Mouse (Mus musculus): ENCODE data around the gene Zfp961. TPM values are rescaled to one million over a fixed set of nuclear protein-coding genes. Genes with fewer than 3 reads are reported as not detected.
"Not testable (repeated sequence)": the region's sequence is repeated elsewhere in the genome, so short reads cannot be mapped to it uniquely, and the experiment has no call there.

The Zfp961 gene
- total and polyA plus RNA-seq, 3 experiments = 4.4 to 8.0 (median 5.5) TPM

DNA sequence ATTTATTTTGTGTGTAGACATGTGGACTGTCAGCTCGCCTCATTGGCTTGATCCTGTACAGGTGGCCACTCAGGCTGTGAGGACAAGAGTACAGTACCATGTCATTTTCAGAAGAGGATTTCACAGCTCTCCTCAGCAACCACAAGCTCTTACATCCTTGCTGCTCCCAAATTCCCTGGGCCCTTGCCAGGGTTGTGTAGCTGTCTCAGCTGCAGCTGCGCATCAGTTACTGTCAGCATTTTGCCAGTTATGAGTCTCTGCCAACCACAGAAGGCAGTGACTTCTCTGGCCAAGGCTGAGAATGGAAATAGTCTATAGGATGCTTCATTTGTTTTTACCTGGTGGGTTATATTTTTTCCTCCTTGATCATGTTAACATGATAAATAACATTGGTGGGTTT, 67.3 kb downstream of the Zfp961 start:
- TF ChIP-seq EP300 (IDR thresholded peaks at IDR 0.05; ENCODE audit: insufficient read depth, low read depth, low read length) (no peak), CTCF (IDR thresholded peaks at IDR 0.05) (no peak), POLR2A (IDR thresholded peaks at IDR 0.05; ENCODE audit: insufficient read depth, low read depth, low read length) (no peak)
- WGBS = 71% methylated on average over 2 of the region's 2 CpGs
- Histone ChIP-seq H3K79me2 (replicated peaks; ENCODE audit: control insufficient read depth, insufficient read depth, low read length) (no peaks in the 10 kb centered on the region), H3K9ac (ENCODE audit: low read depth, low read length) (no peak overlapping the region), H3K4me3 (no peak overlapping the region), H3K27me3 (ENCODE audit: control insufficient read depth, insufficient read depth, low read length) (no peaks in the 10 kb centered on the region), H3K4me1 (ENCODE audit: control insufficient read depth, insufficient read depth, low read length) (no peaks in the 10 kb centered on the region), H3K36me3 (ENCODE audit: control insufficient read depth, insufficient read depth, low read length) (no peaks in the 10 kb centered on the region), H3K27ac (no peak overlapping the region)
- peak; percentile 38 to 66 for DNase-seq
- intact Hi-C loops (cut with DNase I) = no loop called here

DNA sequence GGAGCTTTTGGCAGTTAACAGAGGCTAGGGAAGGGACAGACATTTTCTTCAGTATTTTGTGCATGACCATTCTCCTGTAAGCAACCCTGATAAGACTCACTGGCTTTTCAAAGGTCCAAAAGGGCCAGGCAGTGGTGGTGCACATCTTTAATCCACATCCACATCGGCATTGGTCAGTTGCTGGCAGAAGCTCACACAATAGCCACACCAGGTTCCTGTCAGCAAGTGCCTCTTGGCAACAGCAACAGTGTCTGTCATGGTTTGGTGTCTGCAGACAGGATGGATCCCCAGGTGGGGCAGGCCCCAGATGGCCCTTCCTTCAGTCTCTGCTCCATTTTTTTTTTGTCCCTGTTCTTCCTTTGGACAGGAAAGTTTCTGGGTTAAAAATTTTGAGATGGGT, 68.2 kb downstream of the Zfp961 start:
- H3K79me2 ChIP-seq (replicated peaks; ENCODE audit: control insufficient read depth, insufficient read depth, low read length); H3K4me1 ChIP-seq (ENCODE audit: control insufficient read depth, insufficient read depth, low read length); H3K27me3 ChIP-seq (ENCODE audit: control insufficient read depth, insufficient read depth, low read length); H3K27ac ChIP-seq; H3K36me3 ChIP-seq (ENCODE audit: control insufficient read depth, insufficient read depth, low read length); DNase-seq; intact Hi-C loops (cut with DNase I); H3K9ac ChIP-seq (ENCODE audit: low read depth, low read length); H3K4me3 ChIP-seq: not testable (repeated sequence)
- WGBS = 58% methylated on average over 1 of the region's 1 CpGs

DNA sequence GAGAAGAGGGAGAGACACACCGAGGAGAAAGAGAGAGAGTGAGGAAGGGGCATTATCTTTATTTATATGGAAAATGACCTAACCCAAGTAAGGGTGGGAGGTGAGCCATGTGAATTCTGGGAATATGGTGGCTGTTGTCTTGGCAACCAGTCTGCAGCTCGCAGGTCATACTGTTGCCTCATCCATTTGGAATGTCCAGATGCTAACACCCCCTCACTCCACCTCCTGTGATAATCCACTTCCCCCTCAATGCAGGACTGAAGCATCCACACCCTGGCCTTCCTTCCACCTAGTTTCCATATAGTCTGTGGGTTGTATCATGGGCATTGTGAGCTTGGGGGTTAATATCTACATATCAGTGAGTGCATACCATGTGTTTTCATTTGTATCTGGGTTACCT, 69.0 kb downstream of the Zfp961 start:
- WGBS = 39% methylated on average over 2 of the region's 2 CpGs

DNA sequence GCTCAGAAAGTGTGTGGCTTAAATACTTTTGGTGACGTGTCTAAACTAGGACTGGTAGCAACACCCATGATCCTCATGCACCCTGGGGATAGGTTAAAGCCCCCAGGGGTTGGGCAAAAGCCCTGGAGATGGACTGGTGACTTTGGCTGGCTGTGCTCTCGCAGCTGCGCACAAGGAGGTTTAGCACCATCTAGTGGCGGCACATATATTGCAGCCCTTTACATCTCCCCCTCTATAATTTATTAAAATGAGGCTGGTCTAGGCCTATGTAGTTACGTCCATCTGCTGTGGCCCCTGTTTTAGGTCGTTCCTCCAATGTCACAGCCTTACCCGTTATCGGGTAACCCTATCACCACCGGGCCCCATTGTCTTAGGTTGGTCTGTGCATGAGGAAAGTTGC, 74.0 kb downstream of the Zfp961 start:
- TF ChIP-seq CTCF (IDR thresholded peaks at IDR 0.05) = peak; percentile 36
- H3K27me3 ChIP-seq (ENCODE audit: control insufficient read depth, insufficient read depth, low read length); H3K27ac ChIP-seq; H3K4me3 ChIP-seq; H3K9ac ChIP-seq (ENCODE audit: low read depth, low read length); H3K79me2 ChIP-seq (replicated peaks; ENCODE audit: control insufficient read depth, insufficient read depth, low read length); H3K4me1 ChIP-seq (ENCODE audit: control insufficient read depth, insufficient read depth, low read length); H3K36me3 ChIP-seq (ENCODE audit: control insufficient read depth, insufficient read depth, low read length); intact Hi-C loops (cut with DNase I): not testable (repeated sequence)
- peak; percentile 43 to 54 for DNase-seq
- 5% methylated on average over 4 of the region's 9 CpGs for WGBS

More for the DNA sequence above, 69.0 kb downstream of the Zfp961 start:
- Histone ChIP-seq H3K27ac (no peak overlapping the region), H3K4me3 (no peak overlapping the region), H3K9ac (ENCODE audit: low read depth, low read length) (no peak overlapping the region), H3K36me3 (ENCODE audit: control insufficient read depth, insufficient read depth, low read length) (no peaks in the 10 kb centered on the region), H3K79me2 (replicated peaks; ENCODE audit: control insufficient read depth, insufficient read depth, low read length) (no peaks in the 10 kb centered on the region), H3K27me3 (ENCODE audit: control insufficient read depth, insufficient read depth, low read length) (no peaks in the 10 kb centered on the region), H3K4me1 (ENCODE audit: control insufficient read depth, insufficient read depth, low read length) (no peaks in the 10 kb centered on the region)
- intact Hi-C loops (cut with DNase I) = no loop called here
- TF ChIP-seq EP300 (IDR thresholded peaks at IDR 0.05; ENCODE audit: insufficient read depth, low read depth, low read length) (no peak), POLR2A (IDR thresholded peaks at IDR 0.05; ENCODE audit: insufficient read depth, low read depth, low read length) (no peak), CTCF (IDR thresholded peaks at IDR 0.05) (no peak)
- DNase-seq = no peak

DNA sequence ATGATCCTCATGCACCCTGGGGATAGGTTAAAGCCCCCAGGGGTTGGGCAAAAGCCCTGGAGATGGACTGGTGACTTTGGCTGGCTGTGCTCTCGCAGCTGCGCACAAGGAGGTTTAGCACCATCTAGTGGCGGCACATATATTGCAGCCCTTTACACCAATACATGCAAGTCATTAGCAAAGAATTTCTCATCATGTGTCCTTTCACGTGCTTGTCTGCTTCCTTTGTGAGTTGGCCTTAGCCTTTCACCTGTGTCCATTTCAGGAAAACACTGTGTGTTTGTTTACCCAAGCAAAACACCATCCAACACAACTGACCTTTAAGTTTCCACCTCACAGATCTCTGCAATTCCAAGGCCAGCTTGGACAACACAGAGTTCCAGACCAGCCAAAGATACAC, 82.1 kb downstream of the Zfp961 start:
- H3K4me3 ChIP-seq; H3K36me3 ChIP-seq (ENCODE audit: control insufficient read depth, insufficient read depth, low read length); H3K9ac ChIP-seq (ENCODE audit: low read depth, low read length); H3K27me3 ChIP-seq (ENCODE audit: control insufficient read depth, insufficient read depth, low read length); H3K4me1 ChIP-seq (ENCODE audit: control insufficient read depth, insufficient read depth, low read length); H3K27ac ChIP-seq; intact Hi-C loops (cut with DNase I); H3K79me2 ChIP-seq (replicated peaks; ENCODE audit: control insufficient read depth, insufficient read depth, low read length): not testable (repeated sequence)
- WGBS = 18% methylated on average over 4 of the region's 4 CpGs
- peak; percentile 56 for TF ChIP-seq CTCF (IDR thresholded peaks at IDR 0.05)
- DNase-seq = peak; percentile 40 to 62

DNA sequence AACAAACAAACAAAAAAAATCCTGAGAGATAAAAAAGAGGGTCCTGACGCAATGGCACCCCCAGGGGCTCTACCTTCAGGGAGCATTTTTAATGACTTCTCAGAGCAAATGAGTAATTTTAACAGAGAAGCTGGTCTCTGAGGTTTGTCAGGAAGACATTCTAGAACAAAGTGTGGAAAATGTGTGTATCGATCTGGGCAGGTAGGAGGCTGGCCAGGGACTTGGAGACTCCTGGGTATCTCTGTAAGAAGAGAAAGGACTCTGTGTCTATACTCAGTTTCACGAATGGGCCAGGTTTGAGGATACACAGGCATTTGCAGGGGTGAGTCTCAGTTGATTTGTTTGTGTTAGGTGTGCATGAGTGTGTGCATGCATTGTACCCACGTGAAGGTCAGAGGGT, 90.1 kb downstream of the Zfp961 start, which contains the start of gene Olfr372:
Olfr372 (plus strand) TSS at position 301 of the 400 bp plus-strand sequence.
- 64% methylated on average over 4 of the region's 4 CpGs for WGBS
- H3K4me3 ChIP-seq; H3K27ac ChIP-seq; H3K27me3 ChIP-seq (ENCODE audit: control insufficient read depth, insufficient read depth, low read length); H3K4me1 ChIP-seq (ENCODE audit: control insufficient read depth, insufficient read depth, low read length); H3K79me2 ChIP-seq (replicated peaks; ENCODE audit: control insufficient read depth, insufficient read depth, low read length); H3K36me3 ChIP-seq (ENCODE audit: control insufficient read depth, insufficient read depth, low read length); DNase-seq; intact Hi-C loops (cut with DNase I); H3K9ac ChIP-seq (ENCODE audit: low read depth, low read length): not testable (repeated sequence)

DNA sequence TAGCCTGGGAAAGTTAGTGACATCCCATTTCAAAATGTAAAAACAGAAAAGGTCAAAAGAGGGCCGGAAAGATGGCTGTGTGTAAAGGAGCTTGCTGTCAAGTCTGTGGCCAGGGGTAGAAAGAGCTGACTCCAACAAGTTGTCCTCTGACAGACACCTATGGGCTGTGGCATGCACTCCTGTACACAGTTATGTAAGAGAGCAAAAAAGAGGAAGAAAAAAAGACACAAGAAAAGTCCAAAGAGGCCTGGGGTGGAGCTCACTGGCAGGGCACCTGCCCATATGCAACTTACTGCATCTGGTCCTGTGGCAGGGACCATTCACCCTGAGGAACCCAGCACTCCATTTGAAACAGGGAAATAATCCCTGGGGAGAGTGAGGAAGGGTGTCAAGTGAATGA, 91.7 kb downstream of the Zfp961 start:
- H3K27me3 ChIP-seq (ENCODE audit: control insufficient read depth, insufficient read depth, low read length) = no peaks in the 10 kb centered on the region
- H3K9ac ChIP-seq (ENCODE audit: low read depth, low read length) = no peak overlapping the region
- no peaks in the 10 kb centered on the region for H3K79me2 ChIP-seq (replicated peaks; ENCODE audit: control insufficient read depth, insufficient read depth, low read length)
- TF ChIP-seq POLR2A (IDR thresholded peaks at IDR 0.05; ENCODE audit: insufficient read depth, low read depth, low read length) (no peak), EP300 (IDR thresholded peaks at IDR 0.05; ENCODE audit: insufficient read depth, low read depth, low read length) (no peak), CTCF (IDR thresholded peaks at IDR 0.05) (no peak)
- H3K4me1 ChIP-seq (ENCODE audit: control insufficient read depth, insufficient read depth, low read length) = no peaks in the 10 kb centered on the region
- H3K36me3 ChIP-seq (ENCODE audit: control insufficient read depth, insufficient read depth, low read length) = no peaks in the 10 kb centered on the region
- H3K4me3 ChIP-seq = no peak overlapping the region
- no peak overlapping the region for H3K27ac ChIP-seq
- intact Hi-C loops (cut with DNase I) = no loop called here
- no peak for DNase-seq
- 73% methylated on average over 1 of the region's 1 CpGs for WGBS

Other genes starting within 250 kb of the Zfp961 start
- gene B3gnt3, start 249.2 kb upstream of the Zfp961 start, total RNA-seq (2021) = 1 to 10 TPM; 6.1 to 6.4 TPM
- 5.4 and 8.6 TPM in 2 replicates for gene B3gnt3, start 249.2 kb upstream of the Zfp961 start, polyA plus RNA-seq (2012; rRNA removed)
- under 1 TPM; 0.23 to 0.64 TPM for gene Fcho1, start 225.3 kb upstream of the Zfp961 start, total RNA-seq (2021)
- 2.7 and 4.5 TPM in 2 replicates for gene Fcho1, start 225.3 kb upstream of the Zfp961 start, polyA plus RNA-seq (2012; rRNA removed)
- gene Zfp709, start 69.0 kb upstream of the Zfp961 start, total RNA-seq (2021) = 1 to 10 TPM; 4.4 to 6.2 TPM
- 0.59 and 1.0 TPM in 2 replicates for gene Zfp709, start 69.0 kb upstream of the Zfp961 start, polyA plus RNA-seq (2012; rRNA removed)
- gene Zfp882, start 42.4 kb upstream of the Zfp961 start, total RNA-seq (2021) = 1 to 10 TPM; 3.1 to 3.5 TPM
- gene Zfp882, start 42.4 kb upstream of the Zfp961 start, polyA plus RNA-seq (2012; rRNA removed) = 0.55 and 1.5 TPM in 2 replicates
- 10 to 100 TPM; 19.8 to 24.4 TPM for gene Zfp617, start 42.4 kb upstream of the Zfp961 start, total RNA-seq (2021)
- gene Zfp617, start 42.4 kb upstream of the Zfp961 start, polyA plus RNA-seq (2012; rRNA removed) = 4.7 and 10.9 TPM in 2 replicates
- 1 to 10 TPM; 1.2 to 1.4 TPM for gene Cyp4f18, start 58.6 kb downstream of the Zfp961 start, total RNA-seq (2021)
- gene Cyp4f18, start 58.6 kb downstream of the Zfp961 start, polyA plus RNA-seq (2012; rRNA removed) = 1.7 and 5.2 TPM in 2 replicates
- not detected for gene Olfr372, start 90.2 kb downstream of the Zfp961 start, total RNA-seq (2021)
- not detected in 2 replicates for gene Olfr372, start 90.2 kb downstream of the Zfp961 start, polyA plus RNA-seq (2012; rRNA removed)
- not detected for gene Olfr373, start 132.1 kb downstream of the Zfp961 start, total RNA-seq (2021)
- gene Olfr373, start 132.1 kb downstream of the Zfp961 start, polyA plus RNA-seq (2012; rRNA removed) = not detected in 2 replicates
- not detected for gene Olfr374, start 156.0 kb downstream of the Zfp961 start, total RNA-seq (2021)
- not detected in 2 replicates for gene Olfr374, start 156.0 kb downstream of the Zfp961 start, polyA plus RNA-seq (2012; rRNA removed)
- 100 to 1,000 TPM in 1 of 2 experiments, 10 to 100 TPM in 1; 81.4 to 106 TPM for gene Tpm4, start 183.9 kb downstream of the Zfp961 start, total RNA-seq (2021)
- gene Tpm4, start 183.9 kb downstream of the Zfp961 start, polyA plus RNA-seq (2012; rRNA removed) = 49.9 and 73.3 TPM in 2 replicates
- 10 to 100 TPM; 23.6 to 24.2 TPM for gene Rab8a, start 210.2 kb downstream of the Zfp961 start, total RNA-seq (2021)
- 40.9 and 52.2 TPM in 2 replicates for gene Rab8a, start 210.2 kb downstream of the Zfp961 start, polyA plus RNA-seq (2012; rRNA removed)
- not detected for gene Hsh2d, start 238.6 kb downstream of the Zfp961 start, total RNA-seq (2021)
- gene Hsh2d, start 238.6 kb downstream of the Zfp961 start, polyA plus RNA-seq (2012; rRNA removed) = 0.18 and 0.55 TPM in 2 replicates

All from heart, adult 2 months (tissue).